Mouse (Mus musculus): Measurements from ENCODE around the gene Nrm. TPM values are rescaled to one million over a fixed set of nuclear protein-coding genes. Genes with fewer than 3 reads are reported as not detected.

The Nrm gene
- total RNA-seq, 1 experiment: 24.7 TPM

DNA sequence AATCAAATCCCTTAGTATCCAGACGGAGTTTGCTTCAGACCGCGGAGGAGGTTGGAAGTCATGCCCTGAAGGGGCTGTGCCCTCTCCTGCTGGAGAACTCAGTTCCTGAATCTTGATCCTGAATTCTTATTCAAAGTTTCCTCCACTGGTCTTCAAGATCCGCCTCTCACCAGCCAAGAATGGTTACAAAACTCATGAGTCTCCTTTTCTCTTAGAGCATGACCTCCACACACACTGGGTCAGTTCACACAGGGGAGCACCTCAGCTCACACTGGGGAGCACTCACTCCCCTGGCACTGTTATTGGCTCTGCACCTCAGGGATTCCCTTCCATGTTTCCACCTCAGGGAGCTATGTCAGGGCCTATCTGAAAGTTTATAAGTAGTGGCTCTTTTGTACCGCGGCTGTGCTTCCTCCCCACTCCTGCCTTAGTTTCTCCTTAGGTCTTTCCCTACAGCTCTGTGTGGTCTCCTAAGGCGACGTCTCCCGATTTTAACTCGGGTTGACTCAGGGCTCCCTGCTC is 3.8 kb downstream of the Nrm start:
- peak overlapping the region; percentile 78; the same call in 1 of the 2 replicates for H3K27ac ChIP-seq (ENCODE audit: insufficient read depth, low read depth, low read length, poor library complexity, severe bottlenecking)
- H3K9me3 ChIP-seq (ENCODE audit: control insufficient read depth, insufficient read depth, low read depth, low read length): no peaks in the 10 kb centered on the region
- in situ Hi-C loops (cut with MboI; ENCODE audit: low sequenced_read_pairs in 2 of 2, unreplicated experiment in 2 of 2): no loop called here
- H3K4me3 ChIP-seq (ENCODE audit: insufficient read depth in 1 of 2, low read depth in 1 of 2, low read length in 2 of 2, poor library complexity in 1 of 2, severe bottlenecking in 1 of 2): peak overlapping the region; percentile 78 to 91
- no peak for DNase-seq (ENCODE audit: low read depth, low spot score)
- H3K9ac ChIP-seq (ENCODE audit: insufficient read depth, low read depth, low read length, poor library complexity, severe bottlenecking): peak overlapping the region; percentile 81; the same call in 1 of the 2 replicates
- no peak for TF ChIP-seq ZNF384 (IDR thresholded peaks at IDR 0.05; ENCODE audit: low read depth, low read length)
- TF ChIP-seq CHD2 (IDR thresholded peaks at IDR 0.05; ENCODE audit: low read depth, low read length): no peak
- TF ChIP-seq MAFK (IDR thresholded peaks at IDR 0.05; ENCODE audit: insufficient read depth, low read depth, low read length): no peak
- no peak for TF ChIP-seq HCFC1 (IDR thresholded peaks at IDR 0.05; ENCODE audit: borderline replicate concordance, insufficient read depth, low read length)
- TF ChIP-seq ZC3H11A (IDR thresholded peaks at IDR 0.05; ENCODE audit: borderline replicate concordance, low read depth, low read length): no peak
- peaks cover 4% of the 10 kb centered on the region; the same call in 1 of the 2 replicates for H3K36me3 ChIP-seq (ENCODE audit: control insufficient read depth, insufficient read depth, low read length, poor library complexity, severe bottlenecking)
- peaks cover 3 to 15% of the 10 kb centered on the region in 2 experiments; a peak in 3 of 4 replicates for H3K4me1 ChIP-seq (ENCODE audit: control insufficient read depth in 2 of 2, insufficient read depth in 2 of 2, low read length in 2 of 2, poor library complexity in 1 of 2)

DNA sequence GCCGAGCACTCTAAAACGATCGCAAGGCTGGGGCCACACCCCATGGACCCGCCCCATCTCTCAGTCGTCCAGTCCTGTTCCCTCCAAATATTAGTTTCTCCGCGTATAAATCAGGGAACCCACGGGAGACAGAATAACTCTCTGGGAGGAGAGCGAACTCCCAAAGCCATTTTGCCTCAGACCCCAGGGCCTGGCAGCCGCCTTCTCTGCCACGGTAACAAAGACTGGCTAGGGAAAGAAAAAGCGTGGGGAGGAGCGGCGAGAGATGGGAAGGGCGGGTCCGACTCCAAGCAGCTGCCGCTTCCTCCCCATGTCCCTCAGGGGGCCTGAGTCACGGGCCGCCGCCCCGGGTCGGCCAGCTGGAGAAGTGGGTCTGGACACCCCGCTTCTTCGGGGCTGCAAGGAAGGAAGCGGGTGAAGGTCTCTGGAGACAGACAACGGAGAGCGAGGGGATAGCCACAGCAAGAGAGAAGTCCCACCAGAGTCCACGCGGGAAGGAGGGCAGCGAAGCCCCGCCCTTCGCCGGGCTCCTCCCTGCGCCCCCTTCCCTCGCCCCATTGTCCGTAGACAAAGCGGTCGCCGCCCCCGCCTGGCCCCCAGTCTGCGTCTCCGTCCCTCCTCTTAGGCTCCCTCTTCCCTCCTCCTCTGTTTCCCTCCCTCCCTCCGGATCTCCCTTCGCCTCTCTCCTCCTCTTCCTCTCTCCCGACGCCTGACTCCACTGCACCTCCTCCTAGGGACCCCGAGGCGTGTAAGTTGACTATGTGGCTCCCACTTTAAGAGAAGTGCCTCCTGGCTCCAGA is 4.6 kb downstream of the Nrm start, which contains the start of gene Ppp1r18:
Ppp1r18 (plus strand) TSS at position 113 of the 800 bp plus-strand sequence.
- in situ Hi-C loops (cut with MboI; ENCODE audit: low sequenced_read_pairs in 2 of 2, unreplicated experiment in 2 of 2): no loop called here
- Histone ChIP-seq H3K27ac (ENCODE audit: insufficient read depth, low read depth, low read length, poor library complexity, severe bottlenecking) (peak within 1 kb of the TSS; percentile 78), H3K4me1 (ENCODE audit: control insufficient read depth in 2 of 2, insufficient read depth in 2 of 2, low read length in 2 of 2, poor library complexity in 1 of 2) (peaks cover 4 to 15% of the 10 kb centered on the region in 2 experiments; a peak in 2 of 4 replicates), H3K9me3 (ENCODE audit: control insufficient read depth, insufficient read depth, low read depth, low read length) (no peaks in the 10 kb centered on the region), H3K36me3 (ENCODE audit: control insufficient read depth, insufficient read depth, low read length, poor library complexity, severe bottlenecking) (peaks cover 4% of the 10 kb centered on the region; the same call in 1 of the 2 replicates), H3K9ac (ENCODE audit: insufficient read depth, low read depth, low read length, poor library complexity, severe bottlenecking) (peak within 1 kb of the TSS; percentile 81), H3K4me3 (ENCODE audit: insufficient read depth in 1 of 2, low read depth in 1 of 2, low read length in 2 of 2, poor library complexity in 1 of 2, severe bottlenecking in 1 of 2) (peak within 1 kb of the TSS; percentile 78 to 91)
- TF ChIP-seq CHD2 (IDR thresholded peaks at IDR 0.05; ENCODE audit: low read depth, low read length) (no peak), ZNF384 (IDR thresholded peaks at IDR 0.05; ENCODE audit: low read depth, low read length) (no peak), MAFK (IDR thresholded peaks at IDR 0.05; ENCODE audit: insufficient read depth, low read depth, low read length) (no peak), ZC3H11A (IDR thresholded peaks at IDR 0.05; ENCODE audit: borderline replicate concordance, low read depth, low read length) (no peak), HCFC1 (IDR thresholded peaks at IDR 0.05; ENCODE audit: borderline replicate concordance, insufficient read depth, low read length) (no peak)
- DNase-seq (ENCODE audit: low read depth, low spot score): no peak

DNA sequence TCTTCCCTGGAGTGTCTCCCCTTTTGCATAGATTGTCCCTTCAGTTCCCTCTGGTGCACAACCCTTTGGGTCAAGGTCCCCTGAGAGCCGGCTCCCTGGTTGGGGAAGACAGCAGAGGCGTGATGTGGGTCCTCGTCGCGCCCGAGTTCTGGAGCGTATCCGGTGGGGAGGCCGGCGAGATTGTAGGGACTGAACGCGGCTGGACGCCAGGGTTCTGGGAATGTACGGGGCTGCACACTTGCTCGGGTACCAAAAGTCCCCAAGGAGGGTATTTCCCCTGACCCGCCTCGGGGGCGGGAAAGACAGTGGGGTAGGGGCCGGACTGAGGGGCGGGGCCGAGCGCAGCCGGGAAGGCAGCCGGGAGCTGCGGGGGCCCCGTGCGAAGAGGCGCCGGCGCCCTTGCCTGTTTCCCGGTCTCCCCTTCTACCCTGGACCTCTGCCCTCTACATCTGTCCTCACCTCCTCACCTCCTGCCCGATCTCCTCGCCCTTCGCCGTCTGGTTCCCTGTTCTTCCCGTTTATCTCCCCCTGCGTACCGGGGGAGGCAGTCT is 5.2 kb downstream of the Nrm start:
- Histone ChIP-seq H3K4me3 (ENCODE audit: insufficient read depth in 1 of 2, low read depth in 1 of 2, low read length in 2 of 2, poor library complexity in 1 of 2, severe bottlenecking in 1 of 2) (peak overlapping the region; percentile 78 to 91), H3K4me1 (ENCODE audit: control insufficient read depth in 2 of 2, insufficient read depth in 2 of 2, low read length in 2 of 2, poor library complexity in 1 of 2) (peaks cover 6 to 15% of the 10 kb centered on the region in 2 experiments; a peak in 2 of 4 replicates), H3K9ac (ENCODE audit: insufficient read depth, low read depth, low read length, poor library complexity, severe bottlenecking) (peak overlapping the region; percentile 81), H3K9me3 (ENCODE audit: control insufficient read depth, insufficient read depth, low read depth, low read length) (no peaks in the 10 kb centered on the region), H3K36me3 (ENCODE audit: control insufficient read depth, insufficient read depth, low read length, poor library complexity, severe bottlenecking) (peaks cover 7% of the 10 kb centered on the region; the same call in 1 of the 2 replicates), H3K27ac (ENCODE audit: insufficient read depth, low read depth, low read length, poor library complexity, severe bottlenecking) (peak overlapping the region; percentile 78)
- TF ChIP-seq ZC3H11A (IDR thresholded peaks at IDR 0.05; ENCODE audit: borderline replicate concordance, low read depth, low read length): no peak
- no peak for TF ChIP-seq ZNF384 (IDR thresholded peaks at IDR 0.05; ENCODE audit: low read depth, low read length)
- TF ChIP-seq HCFC1 (IDR thresholded peaks at IDR 0.05; ENCODE audit: borderline replicate concordance, insufficient read depth, low read length): no peak
- no peak for TF ChIP-seq MAFK (IDR thresholded peaks at IDR 0.05; ENCODE audit: insufficient read depth, low read depth, low read length)
- TF ChIP-seq CHD2 (IDR thresholded peaks at IDR 0.05; ENCODE audit: low read depth, low read length): no peak
- no peak for DNase-seq (ENCODE audit: low read depth, low spot score)
- in situ Hi-C loops (cut with MboI; ENCODE audit: low sequenced_read_pairs in 2 of 2, unreplicated experiment in 2 of 2): no loop called here

DNA sequence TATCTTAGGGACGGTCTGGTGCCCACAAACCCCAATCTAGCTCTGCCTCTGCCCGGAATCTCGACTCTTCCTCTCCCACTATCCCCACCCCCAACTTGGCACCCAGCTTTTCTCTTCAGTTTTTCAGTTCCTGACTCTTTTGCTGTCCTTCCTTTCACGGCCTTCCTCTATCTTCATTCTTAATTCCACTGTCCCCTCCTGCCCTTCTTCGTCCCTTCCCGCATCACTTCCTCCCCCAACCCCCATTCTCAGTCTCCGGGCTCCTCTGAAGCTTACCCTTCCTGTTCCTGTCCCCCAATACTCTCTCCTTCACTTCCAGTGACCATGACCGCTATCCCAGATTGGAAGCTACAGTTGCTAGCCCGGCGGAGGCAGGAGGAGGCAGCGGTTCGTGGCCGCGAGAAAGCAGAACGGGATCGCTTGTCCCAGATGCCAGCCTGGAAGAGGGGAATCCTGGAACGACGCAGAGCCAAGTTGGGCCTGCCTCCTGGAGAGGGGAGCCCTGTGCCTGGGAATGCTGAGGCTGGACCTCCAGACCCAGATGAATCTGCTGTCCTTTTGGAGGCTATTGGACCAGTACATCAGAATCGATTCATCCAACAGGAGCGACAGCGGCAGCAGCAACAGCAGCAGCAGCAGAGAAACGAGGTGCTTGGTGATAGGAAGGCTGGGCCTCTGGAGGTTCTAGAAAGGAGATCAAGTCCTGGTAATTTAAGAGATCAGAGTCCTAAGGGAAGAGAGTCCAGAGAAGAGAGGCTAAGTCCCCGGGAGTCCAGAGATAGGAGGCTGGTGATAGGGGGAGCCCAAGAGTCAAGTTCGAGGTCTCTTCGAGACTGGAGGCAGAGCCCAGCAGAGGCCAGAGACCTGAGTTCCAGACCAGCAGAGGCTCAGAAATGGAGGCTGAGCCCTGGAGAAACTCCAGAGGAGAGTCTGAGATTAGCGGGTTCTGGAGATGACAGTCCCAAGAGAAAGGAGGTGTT is 6.1 kb downstream of the Nrm start:
- Histone ChIP-seq H3K9ac (ENCODE audit: insufficient read depth, low read depth, low read length, poor library complexity, severe bottlenecking) (peak overlapping the region; percentile 81), H3K4me3 (ENCODE audit: insufficient read depth in 1 of 2, low read depth in 1 of 2, low read length in 2 of 2, poor library complexity in 1 of 2, severe bottlenecking in 1 of 2) (peak overlapping the region; percentile 78 to 91), H3K9me3 (ENCODE audit: control insufficient read depth, insufficient read depth, low read depth, low read length) (no peaks in the 10 kb centered on the region), H3K4me1 (ENCODE audit: control insufficient read depth in 2 of 2, insufficient read depth in 2 of 2, low read length in 2 of 2, poor library complexity in 1 of 2) (peaks cover 6 to 15% of the 10 kb centered on the region in 2 experiments; a peak in 2 of 4 replicates), H3K36me3 (ENCODE audit: control insufficient read depth, insufficient read depth, low read length, poor library complexity, severe bottlenecking) (peaks cover 7% of the 10 kb centered on the region; the same call in 1 of the 2 replicates), H3K27ac (ENCODE audit: insufficient read depth, low read depth, low read length, poor library complexity, severe bottlenecking) (no peak overlapping the region)
- no peak for TF ChIP-seq CHD2 (IDR thresholded peaks at IDR 0.05; ENCODE audit: low read depth, low read length)
- no peak for TF ChIP-seq ZC3H11A (IDR thresholded peaks at IDR 0.05; ENCODE audit: borderline replicate concordance, low read depth, low read length)
- no peak for TF ChIP-seq MAFK (IDR thresholded peaks at IDR 0.05; ENCODE audit: insufficient read depth, low read depth, low read length)
- no peak for TF ChIP-seq ZNF384 (IDR thresholded peaks at IDR 0.05; ENCODE audit: low read depth, low read length)
- no peak for TF ChIP-seq HCFC1 (IDR thresholded peaks at IDR 0.05; ENCODE audit: borderline replicate concordance, insufficient read depth, low read length)
- in situ Hi-C loops (cut with MboI; ENCODE audit: low sequenced_read_pairs in 2 of 2, unreplicated experiment in 2 of 2): no loop called here
- no peak for DNase-seq (ENCODE audit: low read depth, low spot score)
